Mouse (Mus musculus) liver, postnatal 0 days (tissue): ENCODE measurements at regions not wholly inside any gene's neighbourhood (a gene's known extent, or its start where the extent isn't known, plus 50 kb on each side); places are given as distances from the start of the nearest gene placed in this dataset.

Experiments
- CTCF ChIP-seq: sonication (generic); IDR thresholded peaks from 2 replicates; pipeline ENCODE4 v1.5.1; 2016; ENCODE audit warnings: antibody characterized with exemption, low read depth
- EP300 ChIP-seq: IDR thresholded peaks from 2 replicates; pipeline ENCODE4 v1.6.1; 2016; ENCODE audit warnings: antibody characterized with exemption, low read depth, mild to moderate bottlenecking

GRCm38 (mm10) chr10:126813051-126813593 is 88.0 kb downstream of the Atp23 start:
- TF ChIP-seq CTCF: peak; percentile 53
- TF ChIP-seq EP300: no peak
